Mouse (Mus musculus): Measurements from ENCODE around the gene Ddi1.
"Not testable (repeated sequence)": the region's sequence is repeated elsewhere in the genome, so short reads cannot be mapped to it uniquely, and the experiment has no call there.

Gene Ddi1

DNA sequence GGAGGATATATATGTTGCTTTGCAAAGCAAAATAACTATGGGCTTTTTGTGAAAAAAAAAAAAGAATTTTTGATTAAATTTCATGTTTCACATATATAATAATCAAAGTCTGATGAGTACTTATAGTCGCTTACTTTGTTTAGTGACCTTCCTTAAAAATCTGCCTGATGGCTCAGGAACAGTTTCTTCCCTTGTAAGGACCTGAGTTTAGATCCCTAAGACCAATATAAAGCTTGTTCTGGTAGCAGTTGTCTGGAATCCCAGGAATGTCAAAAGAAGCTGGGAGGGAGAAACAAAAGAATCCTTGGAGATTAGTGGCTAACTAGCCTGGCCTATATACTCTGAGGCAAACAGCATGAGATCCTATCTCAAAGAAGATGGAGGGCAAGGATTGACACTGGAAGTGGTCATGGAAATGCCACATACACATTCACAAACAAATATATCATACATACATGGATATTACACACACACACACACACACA lies at the start of gene Ddi1:
TSS of gene Ddi1 (minus strand) at position 51 of the 485 bp plus-strand sequence.
- DNase-seq (ENCODE audit: low spot score): peak; percentile 33

DNA sequence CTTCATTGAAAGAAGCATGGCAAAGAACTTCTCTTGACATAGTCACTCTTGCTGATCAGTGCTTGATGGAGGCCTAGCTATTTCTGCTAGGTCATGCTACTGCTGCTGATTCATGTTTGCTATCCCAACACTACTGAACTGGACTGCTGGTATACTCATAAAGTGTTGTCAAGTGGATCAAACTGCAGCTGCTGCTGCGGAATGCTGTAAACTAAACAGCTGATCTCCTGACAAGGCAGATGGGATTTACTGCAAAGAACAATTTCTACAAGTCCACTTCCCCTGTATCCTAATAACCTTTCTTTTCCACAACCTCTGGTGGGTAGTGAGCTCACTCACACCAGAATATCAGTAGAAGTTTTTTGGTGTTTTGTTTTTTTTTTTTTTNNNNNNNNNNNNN lies 47.5 kb upstream of the Ddi1 start:
- DNase-seq (ENCODE audit: low spot score): no peak

DNA sequence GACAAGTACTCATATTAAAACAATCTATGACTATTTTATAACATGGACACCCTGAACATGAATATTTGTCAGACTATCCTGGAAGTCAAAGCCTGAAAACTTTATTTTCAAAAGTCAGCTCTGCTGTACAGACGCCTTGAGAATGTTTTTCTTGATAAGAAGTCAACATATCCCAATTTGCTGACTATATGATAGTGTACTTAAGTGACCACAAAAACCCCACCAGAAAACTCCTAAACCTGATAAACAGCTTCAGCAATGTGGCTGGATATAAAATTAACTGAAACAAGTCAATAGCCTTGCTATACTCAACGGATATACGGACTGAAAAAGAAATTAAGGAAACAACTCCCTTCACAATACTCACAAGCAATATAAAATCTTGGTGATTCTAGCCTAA lies 36.2 kb upstream of the Ddi1 start:
- no peak for DNase-seq (ENCODE audit: low spot score)

DNA sequence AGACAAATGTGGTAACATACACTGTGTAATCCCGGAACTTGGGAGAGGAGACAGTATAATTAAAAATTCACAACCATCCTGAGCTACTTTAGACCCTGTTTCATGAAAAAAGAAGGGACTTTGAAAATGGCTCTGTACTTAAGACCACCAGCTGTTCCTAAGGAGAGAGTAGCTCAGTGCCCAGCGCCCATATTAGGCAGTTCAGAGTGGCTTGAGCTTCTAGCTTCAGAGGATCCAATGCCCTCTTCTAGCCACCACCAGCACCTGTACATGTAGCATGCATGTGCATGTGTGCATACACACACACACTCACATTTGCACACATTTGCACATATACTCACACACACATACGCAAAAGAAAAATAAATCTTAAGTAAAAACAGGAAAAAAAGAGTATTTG lies 34.9 kb upstream of the Ddi1 start:
- DNase-seq (ENCODE audit: low spot score): no peak

DNA sequence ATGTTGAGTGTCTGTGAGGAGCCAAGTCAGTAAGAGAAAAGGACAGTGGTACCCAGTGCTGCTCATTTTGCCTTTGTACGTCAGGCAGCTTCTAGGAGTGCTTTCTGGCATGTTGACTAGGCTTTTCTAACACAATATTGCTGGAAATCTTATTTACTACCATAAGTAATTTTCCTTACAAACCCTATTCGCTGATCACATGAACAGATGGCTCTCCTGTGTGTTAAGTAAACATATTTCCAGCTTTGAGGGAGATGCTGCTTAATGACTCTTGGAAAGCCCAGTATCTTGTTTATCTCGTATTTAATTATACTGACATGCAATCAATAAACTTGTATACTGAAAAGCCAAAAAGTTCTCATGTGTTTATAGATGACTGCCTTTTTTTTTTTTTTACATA lies 32.4 kb upstream of the Ddi1 start:
- DNase-seq (ENCODE audit: low spot score): no peak

DNA sequence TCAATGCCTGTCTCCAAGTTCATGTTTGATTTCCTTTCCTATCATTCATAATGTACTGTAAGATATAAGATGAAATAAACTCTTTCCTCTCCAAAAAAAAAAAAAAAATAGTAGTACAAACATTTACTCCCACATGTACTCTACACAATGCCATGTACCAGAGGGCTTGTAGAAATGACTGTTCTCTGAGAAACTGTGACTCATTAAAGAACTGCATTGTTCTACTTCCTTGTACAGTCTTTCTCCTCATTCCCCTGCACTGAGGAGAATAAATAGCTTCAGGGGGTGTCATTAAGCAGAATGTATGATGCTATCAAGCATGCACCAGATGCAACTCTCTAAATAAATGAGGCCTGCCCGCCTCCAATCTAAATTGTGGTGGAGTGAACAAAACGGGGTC lies 28.9 kb upstream of the Ddi1 start:
- no peak for DNase-seq (ENCODE audit: low spot score)

DNA sequence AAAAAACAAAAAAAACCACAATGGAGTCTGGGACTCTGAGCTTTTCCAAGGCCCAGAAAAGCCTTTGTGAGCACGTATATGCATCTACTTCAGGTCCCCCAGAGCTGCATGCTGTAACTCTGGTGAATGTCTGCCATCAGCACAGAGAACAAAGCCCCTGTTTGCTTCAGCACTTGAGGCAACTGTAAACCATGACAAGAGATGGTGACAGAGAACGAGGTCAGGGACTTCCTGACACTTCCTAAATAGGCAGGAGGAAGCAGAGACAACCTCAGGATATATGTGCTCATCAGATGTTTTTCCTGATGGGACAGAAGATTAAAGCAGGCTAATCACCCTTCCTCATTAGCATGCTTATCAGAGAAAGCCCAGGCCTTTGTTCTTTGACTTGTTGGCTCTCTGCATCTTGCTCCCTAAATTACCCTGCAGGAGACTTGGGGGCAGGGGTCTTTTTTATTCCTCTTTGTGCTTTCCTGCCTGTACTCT lies 19.6 kb upstream of the Ddi1 start:
- DNase-seq (ENCODE audit: low spot score): peak; percentile 37

DNA sequence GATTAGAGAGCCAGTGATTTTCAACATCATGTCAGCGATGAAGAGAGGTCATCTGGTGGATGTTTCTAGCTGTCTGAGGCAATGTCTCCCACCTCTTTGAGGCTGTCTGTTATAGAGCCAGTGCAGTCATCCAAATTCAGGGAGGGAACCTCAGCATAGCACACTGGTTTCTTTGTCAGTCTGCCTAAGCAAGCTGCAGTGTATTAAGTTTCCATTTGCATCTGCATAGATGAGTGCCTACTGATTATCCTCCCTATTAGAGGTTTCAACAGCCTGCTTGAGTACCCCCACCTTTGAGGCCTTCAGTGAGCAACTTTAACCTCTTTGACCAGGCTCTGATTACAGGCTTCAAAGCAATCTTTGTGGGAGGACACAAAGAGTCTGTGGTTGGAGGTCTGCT lies 17.1 kb upstream of the Ddi1 start:
- DNase-seq (ENCODE audit: low spot score): peak; percentile 18

DNA sequence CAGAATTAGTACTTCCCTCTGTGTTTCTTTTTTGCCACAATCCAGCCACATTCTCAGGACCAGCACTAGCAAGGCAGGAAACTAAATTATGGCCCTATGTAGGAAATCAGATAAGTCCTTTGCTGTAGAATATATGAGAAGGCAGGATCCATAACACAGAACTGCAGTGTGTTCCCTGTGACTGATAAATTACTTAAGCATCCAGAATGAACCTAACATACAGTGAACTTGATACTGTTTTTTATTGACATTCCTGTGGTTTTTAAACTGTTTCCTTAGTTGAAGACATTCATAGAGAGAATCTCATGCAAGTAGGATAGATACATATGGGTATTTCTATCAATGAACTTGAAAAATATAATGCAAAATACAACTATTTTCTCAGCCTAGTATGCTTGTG lies 7.9 kb upstream of the Ddi1 start:
- no peak for DNase-seq (ENCODE audit: low spot score)

DNA sequence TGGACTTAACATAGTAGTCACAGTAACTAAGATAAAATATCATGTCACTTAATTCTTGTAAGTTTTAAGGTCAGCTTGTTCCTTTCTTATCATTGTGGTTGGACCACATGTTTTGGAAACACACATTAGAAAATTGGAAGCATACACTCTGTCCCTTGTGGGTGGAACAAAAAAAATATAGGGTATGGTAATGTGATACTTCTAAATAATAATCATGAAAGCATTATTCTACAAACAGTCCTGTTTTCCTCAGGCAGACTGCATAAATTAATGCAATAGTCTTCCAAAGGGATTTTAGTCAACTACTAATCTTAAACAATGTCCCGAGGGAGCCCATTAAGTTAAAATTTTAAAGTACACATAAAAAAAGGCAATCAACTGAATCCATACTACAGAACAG lies 6.7 kb upstream of the Ddi1 start:
- no peak for DNase-seq (ENCODE audit: low spot score)

DNA sequence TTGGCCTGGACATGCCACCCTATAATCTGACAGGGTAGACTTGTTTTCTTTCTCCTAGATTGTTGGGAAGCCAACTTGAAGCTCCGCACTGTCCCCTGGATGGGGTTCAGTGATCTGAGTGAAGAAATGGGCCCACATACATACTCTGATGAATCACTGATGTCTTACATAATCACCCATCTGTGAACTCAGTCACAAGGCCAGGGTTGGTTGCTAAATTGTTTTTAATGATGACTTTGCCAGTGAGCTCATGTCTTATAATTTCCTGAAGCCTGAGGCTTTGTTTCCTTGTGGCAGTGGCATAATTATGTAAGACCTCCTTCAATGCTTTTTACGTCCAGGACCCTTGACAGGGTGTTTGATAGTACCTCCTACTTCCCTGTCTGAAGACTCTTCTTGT lies 4.8 kb downstream of the Ddi1 start:
- DNase-seq (ENCODE audit: low spot score): no peak

DNA sequence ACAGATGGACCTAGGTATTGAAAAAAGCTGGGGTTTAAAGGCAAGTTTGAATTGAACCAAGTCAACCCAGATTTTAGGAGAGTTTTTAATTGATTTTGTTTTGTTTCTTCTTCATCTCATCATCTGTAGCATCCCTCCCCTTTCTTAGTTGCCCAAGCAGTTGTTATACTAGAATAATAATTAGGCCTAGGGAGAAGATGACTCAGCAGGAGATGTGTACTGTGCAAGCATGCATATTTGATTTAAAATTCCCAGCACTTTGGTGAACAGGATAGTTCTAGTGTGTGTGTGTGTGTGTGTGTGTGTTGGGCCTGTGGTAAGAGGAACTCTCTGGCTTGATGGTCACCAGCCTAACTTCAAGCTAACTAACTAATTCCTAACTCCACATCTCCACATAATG lies 12.6 kb downstream of the Ddi1 start:
- DNase-seq (ENCODE audit: low spot score): no peak

DNA sequence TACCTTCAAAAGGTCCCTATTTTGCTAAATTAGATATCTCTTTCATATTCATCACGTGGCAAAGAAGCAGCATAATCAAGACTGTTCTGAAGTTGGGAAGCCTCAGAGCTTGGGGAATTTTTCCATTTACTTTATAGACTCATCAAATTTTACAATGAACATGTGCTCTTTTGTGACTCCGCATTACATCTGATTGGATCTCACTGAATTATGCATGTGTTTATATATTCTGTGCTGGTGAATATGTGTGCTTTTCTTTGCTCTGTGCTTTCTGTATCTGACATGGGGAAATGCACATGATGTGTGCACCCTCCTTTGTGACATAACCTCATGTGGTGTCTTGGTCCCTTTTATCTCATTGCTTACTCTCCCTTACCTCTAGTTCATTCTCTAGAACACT lies 17.7 kb downstream of the Ddi1 start:
- no peak for DNase-seq (ENCODE audit: low spot score)

DNA sequence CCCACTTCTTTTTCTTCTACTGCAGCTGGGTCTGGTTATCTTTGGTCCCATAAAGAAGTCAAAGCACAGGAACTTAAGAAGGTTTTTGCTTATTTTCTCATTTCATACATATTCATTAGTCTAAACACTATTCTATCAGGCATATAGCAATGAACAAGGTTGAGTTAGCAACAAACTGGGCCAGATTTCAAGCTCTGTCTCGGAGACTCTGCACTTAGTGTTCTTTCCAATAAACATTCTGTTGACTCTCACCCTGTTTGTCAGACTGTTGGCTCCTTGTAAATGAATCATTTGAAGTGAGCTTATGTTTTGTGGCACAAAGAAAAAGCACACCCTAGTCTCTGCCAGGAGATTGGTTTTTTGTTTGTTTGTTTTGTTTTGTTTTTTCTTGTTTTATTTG lies 19.3 kb downstream of the Ddi1 start:
- no peak for DNase-seq (ENCODE audit: low spot score)

DNA sequence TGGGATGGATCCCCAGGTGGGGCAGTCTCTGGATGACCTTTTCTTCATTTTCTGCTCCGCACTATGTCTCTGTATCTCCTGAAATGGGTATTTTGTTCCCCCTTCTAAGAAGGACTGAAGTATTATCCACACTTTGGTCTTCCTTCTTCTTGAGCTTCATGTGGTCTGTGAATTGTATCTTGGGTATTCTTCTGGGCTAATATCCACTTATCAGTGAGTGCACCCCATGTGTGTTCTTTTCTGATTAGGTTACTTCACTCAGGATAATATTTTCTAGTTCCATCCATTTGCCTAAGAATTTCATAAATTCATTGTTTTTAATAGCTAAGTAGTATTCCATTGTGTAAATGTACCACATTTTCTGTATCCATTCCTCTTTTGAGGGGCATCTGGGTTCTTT lies 33.7 kb downstream of the Ddi1 start:
- DNase-seq (ENCODE audit: low spot score): not testable (repeated sequence)

DNA sequence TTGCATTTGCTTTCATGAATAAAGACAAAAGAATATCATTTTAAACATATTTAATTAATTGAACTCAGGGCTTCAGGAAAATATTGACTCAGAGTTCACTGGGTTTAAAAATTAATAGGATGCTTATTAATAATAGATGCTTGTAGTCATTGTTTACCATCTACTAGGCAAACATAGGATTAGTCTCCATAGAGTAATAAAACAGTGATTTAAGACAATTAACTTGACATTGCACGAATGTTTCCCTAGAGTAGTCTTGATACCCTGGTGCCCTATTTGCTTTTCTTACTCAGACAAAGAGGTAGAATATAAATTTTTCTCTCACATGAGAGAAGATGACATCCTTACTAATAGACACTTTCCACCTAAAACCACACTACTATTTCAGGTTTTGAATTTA lies 52.1 kb downstream of the Ddi1 start:
- no peak for DNase-seq (ENCODE audit: low spot score)

DNA sequence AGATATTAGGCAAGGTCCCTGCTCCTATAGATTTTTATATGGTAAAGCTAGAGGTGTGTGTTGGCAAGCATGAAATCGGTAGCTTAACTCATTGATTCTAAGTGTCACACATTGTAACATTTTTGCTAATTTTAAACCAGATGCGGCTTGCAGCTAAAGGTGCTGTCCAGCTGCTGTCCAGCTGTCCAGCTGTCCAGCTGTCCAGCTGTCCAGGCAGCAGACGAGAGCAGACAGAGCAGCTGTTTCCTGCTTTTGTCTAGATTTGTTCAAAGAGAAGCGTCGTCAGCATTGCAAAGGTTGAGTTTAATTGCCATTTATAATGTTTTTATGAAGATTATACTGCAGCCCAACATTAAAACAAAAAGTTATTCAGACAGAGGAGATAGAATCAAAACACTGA lies 56.8 kb downstream of the Ddi1 start:
- peak; percentile 1 for DNase-seq (ENCODE audit: low spot score)

Data from embryo, embryonic 10.5 days (tissue).